Mouse (Mus musculus) left cerebral cortex, postnatal 4 days (tissue): ENCODE results near the gene Megf11. TPM values are rescaled to one million over a fixed set of nuclear protein-coding genes. Genes with fewer than 3 reads are reported as not detected.

Experiments used
- DNase-seq: peaks from one replicate; pipeline ENCODE4 v3.0.0-alpha.2; 2022
- intact Hi-C: fragments of 180-260 bp; cut with DNase I; formaldehyde crosslinking; loops from one replicate; pipeline ENCODE4 v1.15.1; 2025
- microRNA-seq: library from miRNA; unstranded; fragments of <30 nt; microRNA quantifications from one replicate; pipeline ENCODE4 v1.2.0, GENCODE M21; 2022
- total RNA-seq, 2 experiments: library from RNA; stranded (reverse); gene quantifications; 2 replicates each; pipeline ENCODE4 v1.2.3; 2021

Megf11 gene
- total RNA-seq, 2 experiments from 2014 or later = 3.3 to 5.2 TPM

GRCm38 (mm10) chr9:64736076-64736638 is 350.7 kb downstream of the Megf11 start:
- intact Hi-C loops = no loop called here
- DNase-seq = no peak

- intact Hi-C loops = no loop called here
- peak; percentile 56 for DNase-seq
These were observed 351.4 kb downstream of the Megf11 start for GRCm38 (mm10) chr9:64736639-64737405.

DNA sequence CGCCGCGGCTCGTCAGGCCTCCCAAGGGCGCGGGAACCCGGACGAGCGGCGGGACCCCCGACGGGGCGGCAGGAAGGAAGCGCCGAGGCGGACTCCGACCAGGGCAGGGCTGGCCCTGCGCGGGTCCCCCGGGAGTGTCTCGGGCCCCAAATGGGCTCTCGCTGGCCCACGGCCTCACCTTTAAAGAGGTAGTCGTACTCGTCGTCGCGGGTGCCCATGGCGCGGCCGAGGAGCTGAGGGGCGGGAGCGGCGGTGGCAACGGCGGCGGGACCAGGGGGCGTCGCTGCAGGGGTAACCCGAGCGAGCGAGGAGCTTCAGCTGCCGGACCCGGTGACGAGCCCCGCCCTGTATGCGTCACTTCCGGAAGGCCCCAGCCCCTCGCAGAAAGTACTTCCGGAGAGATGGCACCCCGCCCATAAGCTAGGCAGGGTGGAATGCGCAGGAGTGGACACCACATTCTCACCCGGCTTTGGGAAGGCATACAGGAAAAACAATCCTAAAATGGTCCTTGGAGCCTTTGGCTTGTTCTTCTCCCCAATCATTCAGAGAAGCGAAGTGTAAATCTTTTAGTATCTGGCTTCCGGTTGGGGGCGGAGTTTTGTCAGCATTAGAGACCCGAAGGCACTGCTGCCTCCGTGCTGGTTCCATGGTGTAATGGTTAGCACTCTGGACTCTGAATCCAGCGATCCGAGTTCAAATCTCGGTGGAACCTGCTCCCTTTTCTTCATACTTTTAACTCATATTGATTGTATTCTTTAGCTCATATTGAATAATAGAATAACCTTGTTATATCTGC is 352.2 kb downstream of the Megf11 start, which contains the start of gene Rab11a:
TSS of gene Rab11a (minus strand) at position 353 of the 796 bp plus-strand sequence.
- intact Hi-C loops = no loop called here
- DNase-seq = peak; percentile 98

- DNase-seq = no peak
- intact Hi-C loops = no loop called here
These were observed 353.6 kb downstream of the Megf11 start for GRCm38 (mm10) chr9:64739001-64739400.

DNA sequence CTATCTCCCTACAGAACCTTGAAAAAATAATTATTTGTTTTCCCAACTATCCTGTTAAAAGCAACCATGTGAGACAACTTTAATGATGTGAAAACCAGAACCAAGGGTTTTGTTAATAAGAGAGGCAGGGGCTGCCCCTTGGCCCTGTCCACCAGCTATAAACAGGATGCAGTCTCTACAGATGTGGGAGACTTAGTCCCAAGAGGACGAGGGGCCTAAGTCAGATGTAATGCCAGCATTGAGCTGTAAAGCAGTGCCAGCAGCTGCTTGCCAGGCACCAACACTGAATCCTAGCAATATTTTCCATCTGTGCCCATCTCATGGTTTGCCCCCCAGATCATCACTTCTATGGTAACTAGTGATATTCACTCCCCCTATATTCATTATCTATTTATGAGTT is 357.0 kb downstream of the Megf11 start:
- DNase-seq = no peak
- intact Hi-C loops = no loop called here

DNA sequence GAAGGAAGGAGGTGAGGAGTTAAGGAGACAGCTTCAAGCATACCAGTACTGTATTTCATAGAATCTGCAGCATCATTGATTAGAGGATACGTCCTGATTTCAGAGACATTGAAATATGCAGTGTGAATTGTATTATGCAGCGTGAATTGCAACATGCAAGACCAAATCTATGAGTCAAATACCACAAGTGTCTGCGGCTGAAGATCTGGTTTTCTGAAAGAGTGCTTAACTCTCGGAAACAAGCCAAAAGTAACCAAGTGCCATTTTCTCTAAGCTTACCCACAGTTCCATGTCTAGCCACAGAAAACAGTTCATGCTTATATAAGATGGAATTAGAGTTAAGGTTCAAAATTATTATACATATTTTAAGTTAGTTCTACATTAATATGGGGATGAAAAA is 362.3 kb downstream of the Megf11 start:
- intact Hi-C loops = no loop called here
- no peak for DNase-seq

DNA sequence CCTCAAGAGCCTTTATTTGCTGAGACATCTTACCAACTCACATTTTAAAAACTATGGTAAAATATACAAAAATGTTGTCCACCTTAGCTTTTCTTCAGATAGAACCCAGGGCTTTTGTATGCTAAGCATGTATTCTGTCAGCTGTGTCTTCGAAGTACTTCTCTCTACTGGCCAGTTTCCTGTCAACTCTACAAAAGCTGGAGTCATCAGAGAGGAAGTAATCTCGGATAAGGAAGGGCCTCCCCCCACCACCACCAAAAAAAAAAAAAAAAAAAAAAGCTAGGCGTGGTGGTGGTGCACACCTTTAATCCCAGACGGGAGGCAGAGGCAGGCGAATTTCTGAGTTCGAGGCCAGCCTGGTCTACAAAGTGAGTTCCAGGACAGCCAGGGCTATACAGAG is 363.9 kb downstream of the Megf11 start:
- DNase-seq = no peak
- intact Hi-C loops = no loop called here

DNA sequence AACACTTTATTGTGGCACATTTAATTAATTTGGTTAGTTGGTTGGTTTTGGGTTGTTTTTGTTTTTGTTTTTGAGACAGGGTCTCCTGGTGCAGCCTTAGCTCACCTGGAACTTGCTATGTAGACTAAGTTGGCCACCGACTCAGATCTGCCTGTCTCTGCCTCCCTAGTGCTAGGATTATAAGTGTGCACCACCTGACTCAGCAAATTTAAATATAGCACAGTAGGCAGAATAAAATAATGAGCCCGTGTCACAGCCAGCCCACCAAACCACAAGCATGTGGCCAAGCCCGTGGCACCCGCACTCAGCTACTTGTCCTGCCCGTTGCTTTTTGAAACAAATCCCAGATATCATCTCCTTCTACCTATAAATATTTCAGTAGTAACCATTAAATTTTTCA is 367.1 kb downstream of the Megf11 start:
- intact Hi-C loops = no loop called here
- DNase-seq = no peak

GRCm38 (mm10) chr9:64758052-64758451 is 372.6 kb downstream of the Megf11 start:
- no peak for DNase-seq
- intact Hi-C loops = no loop called here

Small RNA genes lying within 50 kb of the gene (microRNA-seq; reads per million reads assigned to microRNA genes)
- not detected for gene Gm47308

Other genes with a start within 250 kb of the Megf11 start
- gene Zwilch, start 212.5 kb upstream of the Megf11 start, total RNA-seq = 1 to 10 TPM; 7.9 to 8.0 TPM
- gene Rpl4, start 212.3 kb upstream of the Megf11 start, total RNA-seq = 100 to 1,000 TPM; 735 to 744 TPM
- 10 to 100 TPM; 18.3 to 18.8 TPM for gene Snapc5, start 206.4 kb upstream of the Megf11 start, total RNA-seq
- gene Uchl4, start 150.4 kb upstream of the Megf11 start, total RNA-seq = 1 to 10 TPM; 7.1 to 7.3 TPM
- gene Map2k1, start 132.0 kb upstream of the Megf11 start, total RNA-seq = 10 to 100 TPM; 65.3 to 70.6 TPM
- 10 to 100 TPM; 25.1 to 25.2 TPM for gene Tipin, start 104.0 kb upstream of the Megf11 start, total RNA-seq
- 10 to 100 TPM; 29.0 to 29.5 TPM for gene Dis3l, start 44.3 kb upstream of the Megf11 start, total RNA-seq